Comparison of ENCODE assay signal across 9 mouse cellular contexts in genomic region chr16:38668871-38669675, GRCm38 (mm10). TPM values are rescaled to one million over a fixed set of nuclear protein-coding genes. Genes with fewer than 3 reads are reported as not detected.
A peak's percentile ranks its signal among the peaks of the same experiment; 100 is the strongest.
DNase-seq lines count a peak whose midpoint lies in the region; ATAC-seq and TF ChIP-seq lines count a peak whose summit lies in the region.
"Had no signal": no experiment of that assay in that cellular context is flagged by ENCODE, and none has a peak within 500 bp of the region (broad histone marks: within the 10 kb centered on the region; RNA-seq: fewer than 3 reads in every experiment).

No protein-coding gene starts in this region.

- H3K9me3 ChIP-seq in intestine, embryonic 14.5 days (ENCODE audit: control insufficient read depth, low read length), result no peaks in the 10 kb centered on the region
- no peaks in the 10 kb centered on the region for H3K9me3 ChIP-seq in intestine, embryonic 16.5 days (ENCODE audit: control insufficient read depth, low read length)
- H3K9me3 ChIP-seq in heart, embryonic 12.5 days (replicated peaks), result no peaks in the 10 kb centered on the region
- no peaks in the 10 kb centered on the region for H3K9me3 ChIP-seq in lung, embryonic 14.5 days (ENCODE audit: low read depth, low read length)
- H3K9me3 ChIP-seq: midbrain, embryonic 10.5 days had no signal

- 91% methylated on average over 8 of the region's 8 CpGs for WGBS in intestine, embryonic 14.5 days
- WGBS in intestine, embryonic 16.5 days, result 79% methylated on average over 8 of the region's 8 CpGs
- 76% methylated on average over 8 of the region's 8 CpGs for WGBS in heart, embryonic 12.5 days
- WGBS in lung, embryonic 14.5 days, result 82% methylated on average over 8 of the region's 8 CpGs

- H3K4me3 ChIP-seq in intestine, embryonic 14.5 days (ENCODE audit: low read depth, low read length), result no peak overlapping the region
- H3K4me3 ChIP-seq in intestine, embryonic 16.5 days (ENCODE audit: low read length), result no peak overlapping the region
- H3K4me3 ChIP-seq in heart, embryonic 12.5 days, result no peak overlapping the region
- H3K4me3 ChIP-seq in lung, embryonic 14.5 days (ENCODE audit: low read depth, low read length), result no peak overlapping the region
- H3K4me3 ChIP-seq: midbrain, embryonic 10.5 days had no signal

- DNase-seq in intestine, embryonic 14.5 days (ENCODE audit: low spot score), result peak; percentile 38
- peak; percentile 22 for DNase-seq in cerebellum, adult 9-10 months
- no peak for DNase-seq in lung, embryonic 14.5 days
- no peak for DNase-seq in spleen, adult 12 weeks (ENCODE audit: low spot score)
- DNase-seq in spleen, postnatal 10 days (ENCODE audit: low spot score in 2 of 2), result no peak

- ATAC-seq in intestine, embryonic 14.5 days (replicated peaks; ENCODE audit: low FRiP score, low TSS enrichment, low read depth), result no peak
- no peak for ATAC-seq in intestine, embryonic 16.5 days
- ATAC-seq in heart, embryonic 12.5 days (ENCODE audit: insufficient number of reproducible peaks, low FRiP score), result no peak
- ATAC-seq in lung, embryonic 14.5 days (ENCODE audit: insufficient read depth), result peak; percentile 5; the same call in 1 of the 2 replicates
- ATAC-seq in erythroid progenitor cell, adult 5-6 weeks (replicated peaks; ENCODE audit: low FRiP score, poor library complexity, severe bottlenecking), result no peak

- no peak overlapping the region for H3K4me2 ChIP-seq in intestine, embryonic 14.5 days (ENCODE audit: low read length)
- H3K4me2 ChIP-seq in intestine, embryonic 16.5 days (ENCODE audit: low read depth, low read length), result no peak overlapping the region
- H3K4me2 ChIP-seq in heart, embryonic 12.5 days, result no peak overlapping the region
- no peak overlapping the region for H3K4me2 ChIP-seq in lung, embryonic 14.5 days

- H3K9ac ChIP-seq in intestine, embryonic 14.5 days (ENCODE audit: low read length), result no peak overlapping the region
- H3K9ac ChIP-seq in intestine, embryonic 16.5 days (ENCODE audit: low read depth, low read length), result no peak overlapping the region
- H3K9ac ChIP-seq in heart, embryonic 12.5 days, result no peak overlapping the region
- H3K9ac ChIP-seq in lung, embryonic 14.5 days, result no peak overlapping the region

- H3K27me3 ChIP-seq in intestine, embryonic 14.5 days (replicated peaks; ENCODE audit: control insufficient read depth, insufficient read depth, low read length), result no peaks in the 10 kb centered on the region
- H3K27me3 ChIP-seq in intestine, embryonic 16.5 days (replicated peaks; ENCODE audit: control insufficient read depth, insufficient read depth, low read length), result no peaks in the 10 kb centered on the region
- no peaks in the 10 kb centered on the region for H3K27me3 ChIP-seq in heart, embryonic 12.5 days (replicated peaks)
- H3K27me3 ChIP-seq in lung, embryonic 14.5 days (ENCODE audit: insufficient read depth, low read length), result no peaks in the 10 kb centered on the region

- no peak overlapping the region for H3K27ac ChIP-seq in intestine, embryonic 14.5 days (ENCODE audit: low read depth)
- no peak overlapping the region for H3K27ac ChIP-seq in intestine, embryonic 16.5 days (ENCODE audit: low read length)
- peak overlapping the region; percentile 18; the same call in 1 of the 2 replicates for H3K27ac ChIP-seq in heart, embryonic 12.5 days (ENCODE audit: poor library complexity, severe bottlenecking)
- H3K27ac ChIP-seq in lung, embryonic 14.5 days (ENCODE audit: low read depth), result no peak overlapping the region
- H3K27ac ChIP-seq: midbrain, embryonic 10.5 days had no signal

- H3K4me1 ChIP-seq in intestine, embryonic 14.5 days (replicated peaks; ENCODE audit: control insufficient read depth, insufficient read depth, low read length), result peaks cover 8% of the 10 kb centered on the region
- H3K4me1 ChIP-seq in intestine, embryonic 16.5 days (ENCODE audit: control insufficient read depth, insufficient read depth, low read length), result 0 out of 2 replicates have a peak, but pooled peaks cover 5% of the 10 kb centered on the region
- peaks cover 72% of the 10 kb centered on the region for H3K4me1 ChIP-seq in heart, embryonic 12.5 days (replicated peaks)
- H3K4me1 ChIP-seq in lung, embryonic 14.5 days (ENCODE audit: insufficient read depth), result peaks cover 10% of the 10 kb centered on the region

- H3K36me3 ChIP-seq in intestine, embryonic 14.5 days (ENCODE audit: control insufficient read depth, insufficient read depth, low read length), result no peaks in the 10 kb centered on the region
- H3K36me3 ChIP-seq in intestine, embryonic 16.5 days (ENCODE audit: control insufficient read depth, insufficient read depth, low read length), result no peaks in the 10 kb centered on the region
- peaks cover 9% of the 10 kb centered on the region for H3K36me3 ChIP-seq in heart, embryonic 12.5 days
- H3K36me3 ChIP-seq in lung, embryonic 14.5 days (ENCODE audit: insufficient read depth), result 0 out of 2 replicates have a peak, but pooled peaks cover 6% of the 10 kb centered on the region

- no peak for TF ChIP-seq CTCF in lung, embryonic 14.5 days (IDR thresholded peaks at IDR 0.05; ENCODE audit: low read depth)

RNA-seq across cellular contexts. Expression of gene Arhgap31, which starts 44.0 kb away (rescaled TPM):
- polyA plus RNA-seq in intestine, embryonic 14.5 days (2014; fragmentation: Nextera tagmentation; extraction: Ambion mirVana), result 10.9 and 11.7 TPM in 2 replicates
- polyA plus RNA-seq in intestine, embryonic 16.5 days (2015; fragmentation: Nextera tagmentation; extraction: Ambion mirVana), result 5.7 TPM in 2 replicates
- polyA plus RNA-seq in heart, embryonic 12.5 days (2016; fragmentation: Nextera tagmentation; extraction: Ambion mirVana), result 43.1 and 47.7 TPM in 2 replicates
- 21.6 and 22.0 TPM in 2 replicates for polyA plus RNA-seq in lung, embryonic 14.5 days (2014; fragmentation: Nextera tagmentation; extraction: Ambion mirVana)
- 3.6 and 5.0 TPM in 2 replicates for total RNA-seq in erythroid progenitor cell, adult 5-6 weeks (2015; ENCODE audit: low replicate concordance)
- 0.83 and 1.2 TPM in 2 replicates for total RNA-seq in erythroid progenitor cell, adult 5-6 weeks (2017; ENCODE audit: low replicate concordance)

Comparison
In these comparisons a context has a peak if more than half of its experiments do, and no peak if none do; other contexts are left out.
1. DNase-seq: peak in intestine, embryonic 14.5 days (single experiment) and cerebellum, adult 9-10 months (single experiment); none in lung, embryonic 14.5 days (single experiment), spleen, adult 12 weeks (single experiment) and spleen, postnatal 10 days (0 of 2).